Mouse (Mus musculus) thymus, adult 2 months (tissue): ENCODE data around the gene Selp.

ENCODE experiments used
- CTCF ChIP-seq: fragments of 200-500 bp; IDR thresholded peaks from 2 replicates; pipeline ENCODE4 v1.5.1; 2012; ENCODE audit warnings: mild to moderate bottlenecking, control low read depth, low read length, moderate library complexity, borderline replicate concordance; ENCODE audit not compliant: control insufficient read depth, poor library complexity, insufficient read depth; ENCODE audit errors: extremely low read depth
- POLR2A ChIP-seq: fragments of 200-500 bp; IDR thresholded peaks from 2 replicates; pipeline ENCODE4 v1.6.1; 2012; ENCODE audit warnings: mild to moderate bottlenecking, low read length, control low read depth, moderate library complexity; ENCODE audit not compliant: control insufficient read depth, poor library complexity, insufficient read depth; ENCODE audit errors: extremely low read depth

- no peak for TF ChIP-seq CTCF
- no peak for TF ChIP-seq POLR2A
Measured at GRCm38 (mm10) chr1:164184871-164185223, 69.8 kb downstream of the Selp start.
